Mouse (Mus musculus) hindbrain, embryonic 10.5 days (tissue): ENCODE results near the gene Lbh. TPM values are rescaled to one million over a fixed set of nuclear protein-coding genes. Genes with fewer than 3 reads are reported as not detected.

Source experiments
- DNase-seq: peaks from one replicate; pipeline ENCODE4 v3.0.0-alpha.2; 2017; ENCODE audit warnings: low spot score
- H3K27ac ChIP-seq: fragments of 300-500 bp; sonication (generic); 2 replicates; pipeline ENCODE4 v1.5.1; 2016; ENCODE audit warnings: mild to moderate bottlenecking, moderate library complexity
- H3K27me3 ChIP-seq: fragments of 300-500 bp; sonication (generic); 2 replicates; pipeline ENCODE4 v1.6.1; 2016; ENCODE audit warnings: mild to moderate bottlenecking; ENCODE audit not compliant: poor library complexity, insufficient read depth, severe bottlenecking
- H3K36me3 ChIP-seq: fragments of 300-500 bp; sonication (generic); 2 replicates; pipeline ENCODE4 v1.6.1; 2016; ENCODE audit warnings: mild to moderate bottlenecking, moderate library complexity
- H3K4me1 ChIP-seq: fragments of 300-500 bp; sonication (generic); replicated peaks from 2 replicates; pipeline ENCODE4 v1.6.1; 2016; ENCODE audit warnings: mild to moderate bottlenecking
- H3K4me3 ChIP-seq: fragments of 300-500 bp; sonication (generic); 2 replicates; pipeline ENCODE4 v1.5.1; 2016; ENCODE audit warnings: mild to moderate bottlenecking, moderate library complexity
- H3K9me3 ChIP-seq: fragments of 300-500 bp; sonication (generic); 2 replicates; pipeline ENCODE4 v1.6.1; 2016; ENCODE audit warnings: mild to moderate bottlenecking, moderate library complexity
- WGBS: fragments of 180-500 bp; shearing (Covaris S2); methylation state at CpG from one replicate; pipeline ENCODE4 v1.1.7; 2016; 5-methylcytosine and 5-hydroxymethylcytosine counted together
- polyA plus RNA-seq: library from polyadenylated mRNA; unstranded; fragments of >200 nt; fragmentation: Nextera tagmentation; extraction: Ambion mirVana; gene quantifications from 2 replicates; pipeline ENCODE4 v1.2.1, GENCODE M21; 2016

Gene Lbh
- polyA plus RNA-seq, 1 experiment from 2014 or later: 2.6 TPM

GRCm38 (mm10) chr17:72934146-72934545 lies 16.0 kb downstream of the Lbh start:
- no peaks in the 10 kb centered on the region for H3K27me3 ChIP-seq
- peak overlapping the region; percentile 47 for H3K27ac ChIP-seq
- 66% methylated on average over 2 of the region's 2 CpGs for WGBS
- no peak for DNase-seq
- H3K4me3 ChIP-seq: no peak overlapping the region
- H3K9me3 ChIP-seq: peaks cover 13% of the 10 kb centered on the region
- peaks cover 25% of the 10 kb centered on the region for H3K4me1 ChIP-seq
- peaks cover 84% of the 10 kb centered on the region for H3K36me3 ChIP-seq

- 42% methylated on average over 3 of the region's 3 CpGs for WGBS
- Histone ChIP-seq H3K36me3 (peaks cover 87% of the 10 kb centered on the region), H3K9me3 (peaks cover 13% of the 10 kb centered on the region), H3K27ac (peak overlapping the region; percentile 47), H3K27me3 (no peaks in the 10 kb centered on the region), H3K4me3 (no peak overlapping the region), H3K4me1 (peaks cover 25% of the 10 kb centered on the region)
- no peak for DNase-seq
Observed at GRCm38 (mm10) chr17:72934653-72935052, 16.5 kb downstream of the Lbh start.

- H3K27ac ChIP-seq: no peak overlapping the region
- H3K4me3 ChIP-seq: no peak overlapping the region
- H3K27me3 ChIP-seq: no peaks in the 10 kb centered on the region
- H3K36me3 ChIP-seq: peaks cover 91% of the 10 kb centered on the region
- 77% methylated on average over 7 of the region's 7 CpGs for WGBS
- H3K4me1 ChIP-seq: peaks cover 25% of the 10 kb centered on the region
- peaks cover 18% of the 10 kb centered on the region for H3K9me3 ChIP-seq
- no peak for DNase-seq
Observed at GRCm38 (mm10) chr17:72935921-72936320, 17.8 kb downstream of the Lbh start.

GRCm38 (mm10) chr17:72936336-72936735 lies 18.2 kb downstream of the Lbh start:
- H3K27ac ChIP-seq: no peak overlapping the region
- H3K27me3 ChIP-seq: no peaks in the 10 kb centered on the region
- peaks cover 18% of the 10 kb centered on the region for H3K9me3 ChIP-seq
- H3K4me3 ChIP-seq: no peak overlapping the region
- 63% methylated on average over 3 of the region's 3 CpGs for WGBS
- no peak for DNase-seq
- peaks cover 25% of the 10 kb centered on the region for H3K4me1 ChIP-seq
- peaks cover 92% of the 10 kb centered on the region for H3K36me3 ChIP-seq

- H3K9me3 ChIP-seq: peaks cover 9% of the 10 kb centered on the region
- WGBS: 91% methylated on average over 9 of the region's 9 CpGs
- H3K4me1 ChIP-seq: peaks cover 25% of the 10 kb centered on the region
- no peak for DNase-seq
- H3K36me3 ChIP-seq: peaks cover 92% of the 10 kb centered on the region
- H3K27me3 ChIP-seq: no peaks in the 10 kb centered on the region
- no peak overlapping the region for H3K27ac ChIP-seq
- no peak overlapping the region for H3K4me3 ChIP-seq
Observed at GRCm38 (mm10) chr17:72937204-72937603, 19.1 kb downstream of the Lbh start.

GRCm38 (mm10) chr17:72938026-72938795 lies 20.1 kb downstream of the Lbh start:
- Histone ChIP-seq H3K36me3 (peaks cover 92% of the 10 kb centered on the region), H3K9me3 (peaks cover 8% of the 10 kb centered on the region; the same call in 1 of the 2 replicates), H3K27me3 (no peaks in the 10 kb centered on the region), H3K27ac (no peak overlapping the region), H3K4me3 (no peak overlapping the region), H3K4me1 (peaks cover 25% of the 10 kb centered on the region)
- DNase-seq: no peak
- 93% methylated on average over 11 of the region's 11 CpGs for WGBS

GRCm38 (mm10) chr17:72938871-72939568 lies 20.9 kb downstream of the Lbh start:
- peaks cover 24% of the 10 kb centered on the region for H3K4me1 ChIP-seq
- DNase-seq: no peak
- H3K27ac ChIP-seq: no peak overlapping the region
- H3K36me3 ChIP-seq: peaks cover 84% of the 10 kb centered on the region
- WGBS: 95% methylated on average over 15 of the region's 15 CpGs
- no peak overlapping the region for H3K4me3 ChIP-seq
- no peaks in the 10 kb centered on the region for H3K27me3 ChIP-seq
- peaks cover 12% of the 10 kb centered on the region; the same call in 1 of the 2 replicates for H3K9me3 ChIP-seq

- Histone ChIP-seq H3K4me3 (no peak overlapping the region), H3K27ac (no peak overlapping the region), H3K36me3 (peaks cover 79% of the 10 kb centered on the region), H3K27me3 (no peaks in the 10 kb centered on the region), H3K4me1 (peaks cover 19% of the 10 kb centered on the region), H3K9me3 (peaks cover 12% of the 10 kb centered on the region; the same call in 1 of the 2 replicates)
- DNase-seq: no peak
- 85% methylated on average over 6 of the region's 6 CpGs for WGBS
Observed at GRCm38 (mm10) chr17:72939569-72939899, 21.4 kb downstream of the Lbh start.

- peaks cover 12% of the 10 kb centered on the region; the same call in 1 of the 2 replicates for H3K9me3 ChIP-seq
- H3K27ac ChIP-seq: no peak overlapping the region
- no peak overlapping the region for H3K4me3 ChIP-seq
- DNase-seq: no peak
- H3K4me1 ChIP-seq: no peaks in the 10 kb centered on the region
- 91% methylated on average over 5 of the region's 5 CpGs for WGBS
- H3K27me3 ChIP-seq: no peaks in the 10 kb centered on the region
- H3K36me3 ChIP-seq: peaks cover 38% of the 10 kb centered on the region
Observed at GRCm38 (mm10) chr17:72944368-72944767, 26.3 kb downstream of the Lbh start.

GRCm38 (mm10) chr17:72947111-72947859 lies 29.2 kb downstream of the Lbh start:
- Histone ChIP-seq H3K9me3 (peaks cover 7% of the 10 kb centered on the region; the same call in 1 of the 2 replicates), H3K36me3 (peaks cover 9% of the 10 kb centered on the region), H3K4me1 (no peaks in the 10 kb centered on the region; the same call in 1 of the 2 replicates), H3K27ac (no peak overlapping the region), H3K4me3 (no peak overlapping the region), H3K27me3 (no peaks in the 10 kb centered on the region)
- 84% methylated on average over 6 of the region's 6 CpGs for WGBS
- no peak for DNase-seq

- no peak overlapping the region for H3K27ac ChIP-seq
- H3K4me3 ChIP-seq: no peak overlapping the region
- 86% methylated on average over 9 of the region's 9 CpGs for WGBS
- H3K9me3 ChIP-seq: peaks cover 5% of the 10 kb centered on the region; the same call in 1 of the 2 replicates
- H3K27me3 ChIP-seq: no peaks in the 10 kb centered on the region
- no peak for DNase-seq
- peaks cover 6% of the 10 kb centered on the region for H3K4me1 ChIP-seq
- H3K36me3 ChIP-seq: 0 out of 2 replicates have a peak, but pooled peaks cover under 1% of the 10 kb centered on the region
Observed at GRCm38 (mm10) chr17:72948119-72948518, 30.0 kb downstream of the Lbh start.

- no peak for DNase-seq
- Histone ChIP-seq H3K4me3 (no peak overlapping the region), H3K9me3 (no peaks in the 10 kb centered on the region; the same call in 1 of the 2 replicates), H3K27me3 (no peaks in the 10 kb centered on the region), H3K36me3 (no peaks in the 10 kb centered on the region), H3K4me1 (peaks cover 11% of the 10 kb centered on the region), H3K27ac (no peak overlapping the region)
- WGBS: 89% methylated on average over 7 of the region's 7 CpGs
Observed at GRCm38 (mm10) chr17:72949247-72949701, 31.2 kb downstream of the Lbh start.
